Comparison of ENCODE assay signal across 9 mouse cellular contexts in genomic region chr13:119363379-119363778, GRCm38 (mm10).
DNase-seq lines count a peak whose midpoint lies in the region; ATAC-seq and TF ChIP-seq lines count a peak whose summit lies in the region.
"Had no signal": no experiment of that assay in that cellular context is flagged by ENCODE, and none has a peak within 500 bp of the region (broad histone marks: within the 10 kb centered on the region; RNA-seq: fewer than 3 reads in every experiment).

No protein-coding gene starts in this region.

- 48% methylated on average over 3 of the region's 3 CpGs for WGBS in intestine, postnatal 0 days
- WGBS in intestine, embryonic 15.5 days: 53% methylated on average over 3 of the region's 3 CpGs

- no peak for ATAC-seq in intestine, postnatal 0 days
- ATAC-seq in intestine, embryonic 15.5 days: no peak

- H3K36me3 ChIP-seq in intestine, postnatal 0 days (ENCODE audit: control insufficient read depth, insufficient read depth): peaks cover 33% of the 10 kb centered on the region
- H3K36me3 ChIP-seq in intestine, embryonic 15.5 days: 0 out of 2 replicates have a peak, but pooled peaks cover 2% of the 10 kb centered on the region

- peak; percentile 17 to 31 for DNase-seq in urinary bladder, postnatal 36 days (ENCODE audit: low spot score in 2 of 2)
- no peak for DNase-seq in urinary bladder, postnatal 4 days (ENCODE audit: low spot score in 2 of 2)
- peak; percentile 57 to 76 for DNase-seq in cerebellum, postnatal 14 days
- DNase-seq in layer of hippocampus, postnatal 10 days (ENCODE audit: low spot score in 2 of 2): peak; percentile 60 to 66
- peak; percentile 76 for DNase-seq in right cerebral cortex, postnatal 4 days
- DNase-seq in ovary, adult 18-20 months (ENCODE audit: low spot score): no peak

- no peaks in the 10 kb centered on the region for H3K9me3 ChIP-seq in intestine, postnatal 0 days (ENCODE audit: control insufficient read depth)
- H3K9me3 ChIP-seq in intestine, embryonic 15.5 days: no peaks in the 10 kb centered on the region

- no peak overlapping the region for H3K27ac ChIP-seq in intestine, postnatal 0 days (ENCODE audit: low read depth, low read length)
- no peak overlapping the region for H3K27ac ChIP-seq in intestine, embryonic 15.5 days
- H3K27ac ChIP-seq: embryonic facial prominence, embryonic 13.5 days had no signal

- H3K4me3 ChIP-seq in intestine, postnatal 0 days (ENCODE audit: low read depth, low read length): no peak overlapping the region
- no peak overlapping the region for H3K4me3 ChIP-seq in intestine, embryonic 15.5 days (replicated peaks)
- H3K4me3 ChIP-seq: embryonic facial prominence, embryonic 13.5 days had no signal

- no peak overlapping the region for H3K9ac ChIP-seq in intestine, postnatal 0 days (ENCODE audit: low read depth, low read length)
- H3K9ac ChIP-seq in intestine, embryonic 15.5 days: no peak overlapping the region
- H3K9ac ChIP-seq: embryonic facial prominence, embryonic 13.5 days had no signal

- no peak overlapping the region for H3K4me2 ChIP-seq in intestine, postnatal 0 days (replicated peaks; ENCODE audit: low read depth)
- no peak overlapping the region for H3K4me2 ChIP-seq in intestine, embryonic 15.5 days (replicated peaks)
- H3K4me2 ChIP-seq: embryonic facial prominence, embryonic 13.5 days had no signal

- no peaks in the 10 kb centered on the region for H3K4me1 ChIP-seq in intestine, postnatal 0 days (replicated peaks; ENCODE audit: control insufficient read depth, insufficient read depth, low read length)
- no peaks in the 10 kb centered on the region for H3K4me1 ChIP-seq in intestine, embryonic 15.5 days (replicated peaks)
- H3K4me1 ChIP-seq: embryonic facial prominence, embryonic 13.5 days had no signal

- H3K27me3 ChIP-seq in intestine, postnatal 0 days (replicated peaks; ENCODE audit: control insufficient read depth, insufficient read depth, low read length): no peaks in the 10 kb centered on the region
- no peaks in the 10 kb centered on the region for H3K27me3 ChIP-seq in intestine, embryonic 15.5 days (replicated peaks)
- H3K27me3 ChIP-seq: embryonic facial prominence, embryonic 13.5 days had no signal

- peak; percentile 59 for TF ChIP-seq CTCF in intestine, postnatal 0 days (IDR thresholded peaks at IDR 0.05; ENCODE audit: low read depth)

Comparison
In these comparisons a context has a peak if more than half of its experiments do, and no peak if none do; other contexts are left out.
1. DNase-seq: peak in urinary bladder, postnatal 36 days (2 of 2), cerebellum, postnatal 14 days (2 of 2), layer of hippocampus, postnatal 10 days (2 of 2) and right cerebral cortex, postnatal 4 days (single experiment); none in urinary bladder, postnatal 4 days (0 of 2) and ovary, adult 18-20 months (single experiment).